Mouse (Mus musculus) bone marrow, adult 2 months (tissue): ENCODE data around the gene Wnt2b.

Source experiments
- CTCF ChIP-seq: fragments of 200-500 bp; IDR thresholded peaks from 2 replicates; pipeline ENCODE4 v1.5.1; 2011; ENCODE audit warnings: low read length, control low read depth; ENCODE audit not compliant: control insufficient read depth, insufficient read depth
- POLR2A ChIP-seq: fragments of 200-500 bp; IDR thresholded peaks from 2 replicates; pipeline ENCODE4 v1.6.1; 2011; ENCODE audit warnings: low read depth, mild to moderate bottlenecking, control low read depth, low read length, borderline replicate concordance; ENCODE audit not compliant: control insufficient read depth

GRCm38 (mm10) chr3:104909195-104909594 lies 52.5 kb downstream of the Wnt2b start:
- TF ChIP-seq POLR2A (no peak), CTCF (no peak)
